Mouse (Mus musculus): Measurements from ENCODE around the gene Slc5a9. TPM values are rescaled to one million over a fixed set of nuclear protein-coding genes. Genes with fewer than 3 reads are reported as not detected.
"Not testable (repeated sequence)": the region's sequence is repeated elsewhere in the genome, so short reads cannot be mapped to it uniquely, and the experiment has no call there.

Gene Slc5a9
- polyA plus RNA-seq (2015; fragmentation: Nextera tagmentation; extraction: Ambion mirVana), result 0.10 and 0.20 TPM in 2 replicates

DNA sequence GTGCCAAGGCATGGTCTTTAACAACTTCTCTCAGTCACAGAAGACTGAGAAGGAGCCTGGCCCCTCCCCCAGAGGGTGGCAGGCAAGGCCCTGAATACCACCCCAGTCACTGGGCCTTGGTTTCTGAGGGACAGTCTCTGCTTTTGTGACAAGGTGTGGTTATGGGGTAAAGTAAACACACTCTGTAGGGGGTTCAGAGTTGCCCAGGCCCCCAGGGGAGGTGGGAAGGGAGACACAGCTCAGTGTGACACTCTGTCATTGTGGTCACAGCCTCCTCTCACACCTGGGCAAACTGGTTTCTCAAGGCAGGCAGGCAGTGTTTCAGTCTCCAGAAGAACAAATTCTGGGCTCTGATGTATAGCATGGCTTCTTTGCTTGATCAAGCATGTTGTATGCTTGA lies at the start of gene Slc5a9:
Gene Slc5a9, minus strand, starts transcription at position 144 of the 400 bp plus-strand sequence.
- no peak for TF ChIP-seq CTCF (IDR thresholded peaks at IDR 0.05)
- TF ChIP-seq EP300 (IDR thresholded peaks at IDR 0.05), result no peak

DNA sequence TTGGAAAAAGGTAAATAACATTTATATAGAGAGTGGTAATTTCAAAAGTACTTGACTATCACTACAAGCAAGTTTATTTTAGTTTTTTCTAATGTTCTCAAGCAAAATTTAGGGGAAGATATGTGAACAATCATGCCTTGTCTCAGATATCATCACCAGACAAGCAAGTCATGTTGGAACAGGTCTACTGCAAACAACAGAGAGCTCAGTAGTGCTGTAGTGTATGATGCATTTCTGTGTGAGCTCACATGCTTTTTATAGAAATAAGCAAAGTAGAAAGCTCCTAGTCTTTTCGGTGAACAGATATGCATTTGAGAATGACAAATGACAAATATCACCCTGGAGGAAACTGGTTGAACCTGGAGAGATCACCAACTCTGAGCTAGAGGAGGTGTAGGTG lies 16.4 kb upstream of the Slc5a9 start, which contains the start of gene Skint8:
Gene Skint8, plus strand, starts transcription at position 301 of the 400 bp plus-strand sequence.
- DNase-seq (ENCODE audit: low spot score) (no peak), ATAC-seq (no peak)
- WGBS, result 83% methylated on average over 1 of the region's 1 CpGs
- H3K27ac ChIP-seq (ENCODE audit: low read length), result no peak within 1 kb of the TSS
- no peaks in the 10 kb centered on the region for H3K36me3 ChIP-seq (ENCODE audit: insufficient read depth, low read length)
- TF ChIP-seq CTCF (IDR thresholded peaks at IDR 0.05) (no peak), EP300 (IDR thresholded peaks at IDR 0.05) (no peak)
- no peak within 1 kb of the TSS for H3K4me2 ChIP-seq (replicated peaks; ENCODE audit: low read depth, low read length)
- H3K4me3 ChIP-seq (ENCODE audit: low read depth, low read length), result no peak within 1 kb of the TSS
- H3K27me3 ChIP-seq (replicated peaks; ENCODE audit: insufficient read depth, low read length), result no peaks in the 10 kb centered on the region
- H3K4me1 ChIP-seq (ENCODE audit: insufficient read depth, low read depth, low read length), result no peaks in the 10 kb centered on the region
- no peak within 1 kb of the TSS for H3K9ac ChIP-seq (replicated peaks; ENCODE audit: low read depth)
- H3K9me3 ChIP-seq (ENCODE audit: low read length), result no peaks in the 10 kb centered on the region

More for the DNA sequence above, at the start of gene Slc5a9:
- H3K4me2 ChIP-seq (replicated peaks; ENCODE audit: low read depth, low read length), result no peak within 1 kb of the TSS
- H3K27me3 ChIP-seq (replicated peaks; ENCODE audit: insufficient read depth, low read length), result no peaks in the 10 kb centered on the region
- no peak within 1 kb of the TSS for H3K4me3 ChIP-seq (ENCODE audit: low read depth, low read length)
- no peak within 1 kb of the TSS for H3K9ac ChIP-seq (replicated peaks; ENCODE audit: low read depth)
- no peak for DNase-seq (ENCODE audit: low spot score)
- ATAC-seq, result no peak
- H3K4me1 ChIP-seq (ENCODE audit: insufficient read depth, low read depth, low read length), result no peaks in the 10 kb centered on the region
- no peaks in the 10 kb centered on the region for H3K36me3 ChIP-seq (ENCODE audit: insufficient read depth, low read length)
- H3K27ac ChIP-seq (ENCODE audit: low read length), result no peak within 1 kb of the TSS
- H3K9me3 ChIP-seq (ENCODE audit: low read length), result no peaks in the 10 kb centered on the region

DNA sequence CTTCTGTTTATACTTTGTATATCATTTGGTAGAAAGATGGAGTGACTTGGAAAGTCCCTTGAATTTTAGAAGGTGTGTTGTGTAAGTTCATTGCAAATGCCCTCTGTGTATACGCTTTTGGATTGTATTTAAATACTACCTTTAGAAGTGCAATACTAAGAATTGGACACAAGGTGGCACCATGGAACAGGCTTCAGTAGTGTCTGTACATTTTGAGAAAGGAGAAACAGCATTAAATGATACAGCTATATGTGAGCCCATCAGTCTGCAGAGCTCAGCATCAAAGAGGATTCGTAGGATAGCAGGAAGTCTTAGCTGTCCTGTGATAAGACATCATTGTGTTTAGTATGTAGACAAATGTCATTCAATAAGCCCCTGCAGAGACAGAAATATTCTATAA lies 5.2 kb upstream of the Slc5a9 start:
- peak; percentile 39 for DNase-seq (ENCODE audit: low spot score)
- no peak for ATAC-seq
- TF ChIP-seq EP300 (IDR thresholded peaks at IDR 0.05), result no peak
- TF ChIP-seq CTCF (IDR thresholded peaks at IDR 0.05), result peak; percentile 66
- H3K9ac ChIP-seq (replicated peaks; ENCODE audit: low read depth), result no peak overlapping the region
- H3K27ac ChIP-seq (ENCODE audit: low read length), result no peak overlapping the region
- no peaks in the 10 kb centered on the region for H3K27me3 ChIP-seq (replicated peaks; ENCODE audit: insufficient read depth, low read length)
- H3K36me3 ChIP-seq (ENCODE audit: insufficient read depth, low read length), result no peaks in the 10 kb centered on the region
- 17% methylated on average over 2 of the region's 2 CpGs for WGBS
- no peak overlapping the region for H3K4me3 ChIP-seq (ENCODE audit: low read depth, low read length)
- no peak overlapping the region for H3K4me2 ChIP-seq (replicated peaks; ENCODE audit: low read depth, low read length)
- H3K9me3 ChIP-seq (ENCODE audit: low read length), result no peaks in the 10 kb centered on the region
- H3K4me1 ChIP-seq (ENCODE audit: insufficient read depth, low read depth, low read length), result no peaks in the 10 kb centered on the region

DNA sequence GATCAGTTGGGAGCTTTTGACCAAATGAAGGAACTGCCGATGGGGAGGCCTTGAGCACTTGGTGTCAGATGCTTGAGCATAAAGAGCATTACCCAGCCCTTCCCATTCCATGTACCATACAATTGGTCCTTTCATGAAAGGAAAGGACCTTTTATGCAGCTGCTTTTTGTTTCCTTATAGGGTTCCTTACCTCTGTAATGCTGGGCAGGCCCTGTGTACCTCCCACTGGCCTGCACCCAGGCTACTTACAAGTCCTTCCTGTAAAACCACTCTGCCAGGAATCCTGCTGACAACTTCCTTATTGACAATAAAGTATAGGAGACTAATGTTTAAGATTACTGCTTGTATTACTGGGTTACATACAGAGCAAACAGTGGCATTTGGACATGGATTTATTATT lies 1.2 kb downstream of the Slc5a9 start:
- Histone ChIP-seq H3K36me3 (ENCODE audit: insufficient read depth, low read length) (no peaks in the 10 kb centered on the region), H3K4me1 (ENCODE audit: insufficient read depth, low read depth, low read length) (no peaks in the 10 kb centered on the region), H3K9ac (replicated peaks; ENCODE audit: low read depth) (no peak overlapping the region), H3K27me3 (replicated peaks; ENCODE audit: insufficient read depth, low read length) (no peaks in the 10 kb centered on the region), H3K4me2 (replicated peaks; ENCODE audit: low read depth, low read length) (no peak overlapping the region), H3K9me3 (ENCODE audit: low read length) (no peaks in the 10 kb centered on the region), H3K4me3 (ENCODE audit: low read depth, low read length) (no peak overlapping the region), H3K27ac (ENCODE audit: low read length) (no peak overlapping the region)
- ATAC-seq (no peak), DNase-seq (ENCODE audit: low spot score) (no peak)
- WGBS, result 78% methylated on average over 1 of the region's 1 CpGs
- TF ChIP-seq EP300 (IDR thresholded peaks at IDR 0.05), result no peak
- TF ChIP-seq CTCF (IDR thresholded peaks at IDR 0.05), result no peak

DNA sequence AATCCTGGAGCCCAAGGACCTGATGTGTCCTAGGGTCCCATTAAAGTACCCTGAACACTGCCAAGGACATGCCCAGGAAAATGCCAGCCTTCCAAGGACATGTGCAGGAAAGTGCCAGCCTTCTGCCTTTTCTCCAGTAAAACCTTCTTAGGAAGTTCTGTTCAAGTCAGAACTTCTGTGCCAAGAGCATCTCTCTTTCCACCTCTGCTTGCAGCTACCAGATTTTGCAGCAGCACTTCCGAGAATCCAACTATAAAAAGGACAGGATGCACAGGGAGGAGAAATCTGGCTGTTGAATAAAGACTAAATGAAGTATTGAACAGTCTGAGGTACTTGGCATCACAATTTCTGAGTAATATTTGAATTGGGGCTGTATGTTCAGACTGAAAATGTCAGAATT lies 2.2 kb downstream of the Slc5a9 start:
- H3K4me1 ChIP-seq (ENCODE audit: insufficient read depth, low read depth, low read length); H3K4me2 ChIP-seq (replicated peaks; ENCODE audit: low read depth, low read length); H3K4me3 ChIP-seq (ENCODE audit: low read depth, low read length); H3K27ac ChIP-seq (ENCODE audit: low read length); DNase-seq (ENCODE audit: low spot score); H3K9me3 ChIP-seq (ENCODE audit: low read length); ATAC-seq; H3K9ac ChIP-seq (replicated peaks; ENCODE audit: low read depth); H3K27me3 ChIP-seq (replicated peaks; ENCODE audit: insufficient read depth, low read length); H3K36me3 ChIP-seq (ENCODE audit: insufficient read depth, low read length): not testable (repeated sequence)
- WGBS, result 68% methylated on average over 1 of the region's 1 CpGs

DNA sequence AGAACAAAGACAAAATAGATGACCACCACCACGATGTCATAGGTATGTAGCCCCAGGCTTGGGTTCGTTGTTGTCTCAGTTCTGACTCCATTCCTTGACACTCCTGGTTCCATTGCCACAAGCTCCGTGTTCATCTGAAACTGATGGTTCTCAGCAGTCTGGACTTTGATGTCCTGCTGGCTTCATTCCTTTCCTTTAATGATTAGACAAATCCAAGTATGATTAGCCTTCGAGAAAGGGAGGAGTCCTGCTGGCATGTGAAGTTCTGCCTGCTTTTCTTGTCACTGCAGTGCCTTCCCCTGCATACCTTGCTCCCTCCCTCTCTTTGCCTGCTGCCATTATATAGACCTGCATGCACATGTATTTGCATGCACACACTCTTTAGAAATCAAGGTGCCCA lies 4.2 kb downstream of the Slc5a9 start:
- H3K36me3 ChIP-seq (ENCODE audit: insufficient read depth, low read length), result no peaks in the 10 kb centered on the region
- no peaks in the 10 kb centered on the region for H3K9me3 ChIP-seq (ENCODE audit: low read length)
- H3K9ac ChIP-seq (replicated peaks; ENCODE audit: low read depth), result no peak overlapping the region
- no peak overlapping the region for H3K4me3 ChIP-seq (ENCODE audit: low read depth, low read length)
- no peak for ATAC-seq
- 52% methylated on average over 4 of the region's 4 CpGs for WGBS
- no peaks in the 10 kb centered on the region for H3K4me1 ChIP-seq (ENCODE audit: insufficient read depth, low read depth, low read length)
- no peak for TF ChIP-seq EP300 (IDR thresholded peaks at IDR 0.05)
- TF ChIP-seq CTCF (IDR thresholded peaks at IDR 0.05), result no peak
- H3K27me3 ChIP-seq (replicated peaks; ENCODE audit: insufficient read depth, low read length), result no peaks in the 10 kb centered on the region
- H3K4me2 ChIP-seq (replicated peaks; ENCODE audit: low read depth, low read length), result no peak overlapping the region
- DNase-seq (ENCODE audit: low spot score), result no peak
- H3K27ac ChIP-seq (ENCODE audit: low read length), result no peak overlapping the region

DNA sequence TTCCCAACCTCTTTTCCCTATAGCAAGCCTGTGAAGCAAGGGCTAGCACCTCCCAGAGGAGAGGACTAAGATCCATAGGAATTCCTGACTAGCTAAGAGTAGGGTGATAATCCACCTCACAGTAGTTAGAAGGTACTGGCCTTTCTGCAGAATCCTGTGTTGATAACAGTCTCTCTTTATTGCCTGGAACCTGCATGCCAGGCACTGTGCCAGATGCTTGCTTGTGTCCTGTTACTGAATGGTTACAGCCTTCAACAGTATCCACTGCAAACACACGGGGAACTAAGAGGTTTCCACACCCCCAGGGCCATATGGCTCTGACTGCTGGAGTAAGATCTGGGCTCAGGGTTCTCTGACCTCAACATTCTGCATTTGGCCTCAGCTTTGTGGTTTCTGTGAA lies 5.0 kb downstream of the Slc5a9 start:
- no peak overlapping the region for H3K27ac ChIP-seq (ENCODE audit: low read length)

More for the DNA sequence above, 5.0 kb downstream of the Slc5a9 start:
- H3K4me3 ChIP-seq (ENCODE audit: low read depth, low read length), result no peak overlapping the region
- H3K9me3 ChIP-seq (ENCODE audit: low read length), result no peaks in the 10 kb centered on the region
- H3K4me2 ChIP-seq (replicated peaks; ENCODE audit: low read depth, low read length), result no peak overlapping the region
- no peak overlapping the region for H3K9ac ChIP-seq (replicated peaks; ENCODE audit: low read depth)
- TF ChIP-seq EP300 (IDR thresholded peaks at IDR 0.05) (no peak), CTCF (IDR thresholded peaks at IDR 0.05) (no peak)
- ATAC-seq, result no peak
- H3K27me3 ChIP-seq (replicated peaks; ENCODE audit: insufficient read depth, low read length), result no peaks in the 10 kb centered on the region
- no peaks in the 10 kb centered on the region for H3K4me1 ChIP-seq (ENCODE audit: insufficient read depth, low read depth, low read length)
- DNase-seq (ENCODE audit: low spot score), result no peak
- H3K36me3 ChIP-seq (ENCODE audit: insufficient read depth, low read length), result no peaks in the 10 kb centered on the region
- 19% methylated on average over 1 of the region's 1 CpGs for WGBS
